Mouse (Mus musculus): ENCODE results near the gene Krt71.

Gene Krt71

DNA sequence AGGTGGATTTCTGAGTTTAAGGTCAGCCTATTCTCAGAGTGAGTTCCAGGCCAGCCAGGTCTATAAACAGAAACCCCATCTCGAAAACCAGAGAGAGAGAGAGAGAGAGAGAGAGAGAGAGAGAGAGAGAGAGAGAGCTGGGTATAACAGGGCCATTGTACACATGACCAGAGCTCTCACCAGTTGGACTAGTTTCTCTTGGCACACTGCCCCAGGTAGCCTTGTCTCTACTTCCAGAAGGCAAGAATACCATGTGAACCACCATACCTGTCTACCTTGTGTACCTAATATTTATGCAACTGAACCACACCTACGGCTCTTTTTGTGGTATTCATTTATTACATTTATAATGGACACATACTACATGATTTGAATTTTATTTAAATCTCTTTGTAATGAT, 54.7 kb downstream of the Krt71 start:
- no peak for DNase-seq (ENCODE audit: low spot score)
